Mouse (Mus musculus) adrenal gland, postnatal 36 days (tissue): ENCODE results near the gene Olfr845. TPM values are rescaled to one million over a fixed set of nuclear protein-coding genes. Genes with fewer than 3 reads are reported as not detected.

Experiments used
- DNase-seq, 2 experiments: peaks; one replicate each; pipeline ENCODE4 v3.0.0; 2021; ENCODE audit warnings: mixed read lengths in 1 of 2
- long read RNA-seq, 2 experiments: library from polyadenylated mRNA; stranded (forward); transcript quantifications; one replicate each; pipeline ENCODE4 v2.0.0; 2021; ENCODE audit warnings: borderline sequencing depth in 2 of 2
- total RNA-seq, 2 experiments: library from RNA; stranded (reverse); gene quantifications; 2 replicates each; pipeline ENCODE4 v1.2.3; 2021

Gene Olfr845
- total RNA-seq, result not detected
- long read RNA-seq, experiment 1, result 0 reads
- long read RNA-seq, experiment 2, result 0 reads

DNA sequence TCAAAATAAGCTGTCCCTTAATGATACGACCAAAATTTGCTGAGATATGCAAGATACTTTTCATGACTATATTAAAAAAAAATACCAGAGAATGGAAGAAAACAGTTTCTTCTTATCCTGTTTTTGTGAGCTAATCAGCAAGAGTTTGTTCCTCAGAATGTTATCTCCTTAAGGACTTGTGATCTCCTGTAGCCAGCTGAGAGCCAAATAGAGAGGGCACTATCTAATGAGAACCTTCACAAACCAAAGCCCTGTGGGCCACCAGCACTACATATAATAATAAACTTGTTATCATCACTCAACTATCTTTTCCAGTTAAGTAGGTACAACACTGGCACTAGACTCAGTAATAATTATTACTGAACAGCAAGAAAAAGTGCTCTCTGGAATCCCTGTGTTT, at the start of gene Olfr845:
Gene Olfr845, plus strand, starts transcription at position 301 of the 400 bp plus-strand sequence.
- no peak for DNase-seq

DNA sequence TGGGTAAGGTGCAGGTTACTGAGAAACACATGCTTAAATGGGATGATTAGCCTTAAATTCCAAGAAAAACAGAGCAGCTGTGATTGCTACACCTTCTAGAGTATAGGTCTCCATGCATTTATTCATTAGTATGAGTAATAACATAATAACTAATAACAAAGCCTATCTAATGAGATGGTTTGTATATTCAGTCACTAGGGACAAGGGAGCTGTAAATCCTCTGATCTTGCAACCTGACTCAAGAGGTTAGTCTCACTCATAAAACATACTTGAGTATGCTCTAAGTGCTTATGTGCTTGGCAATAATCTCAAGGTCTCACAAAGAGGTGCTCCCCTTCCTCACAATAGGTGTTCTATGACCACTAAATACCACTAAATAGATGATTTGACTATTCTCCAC, 20.2 kb upstream of the Olfr845 start, which contains the start of gene Olfr844:
Gene Olfr844, plus strand, starts transcription at position 301 of the 400 bp plus-strand sequence.
- DNase-seq, result no peak

DNA sequence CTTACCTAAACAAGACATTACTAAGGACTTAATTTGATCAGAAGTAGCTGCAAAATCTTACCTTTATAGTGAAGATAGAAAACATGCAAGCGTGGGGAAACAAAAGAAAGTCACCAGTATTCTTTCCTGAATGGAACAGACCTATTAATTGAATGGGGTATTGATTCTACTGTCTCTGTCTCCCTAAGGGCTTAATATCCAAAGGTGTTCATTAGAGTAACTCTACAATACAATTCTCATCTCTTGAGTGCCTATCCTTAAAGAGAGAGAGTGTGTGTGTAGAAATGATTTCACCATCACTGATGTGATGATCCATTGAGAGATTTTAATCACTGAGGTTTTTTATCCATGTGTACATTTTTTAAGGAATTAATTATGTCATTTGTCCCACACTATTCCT, 27.6 kb downstream of the Olfr845 start, which contains the start of gene Olfr846:
Gene Olfr846, minus strand, starts transcription at position 101 of the 400 bp plus-strand sequence.
- no peak for DNase-seq

DNA sequence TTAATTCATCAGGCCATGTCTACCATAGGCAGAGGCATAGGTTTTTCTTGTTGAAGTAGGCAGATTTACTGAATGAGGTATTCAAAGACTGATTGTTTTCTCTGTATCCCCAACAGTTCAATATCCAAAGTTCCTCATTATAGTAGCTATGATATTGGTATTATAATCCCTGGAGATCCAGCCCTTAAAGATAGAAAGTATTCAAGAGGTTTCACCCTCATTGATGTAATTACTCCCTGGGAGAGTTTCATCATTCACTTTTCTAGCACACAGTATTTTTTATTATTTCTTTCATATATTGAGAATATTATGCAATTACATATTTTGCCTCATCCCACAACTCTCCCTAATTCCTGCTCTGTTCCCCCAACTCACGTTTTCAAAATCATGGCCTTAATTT, 42.3 kb downstream of the Olfr845 start, which contains the start of gene Olfr847:
Gene Olfr847, minus strand, starts transcription at position 101 of the 400 bp plus-strand sequence.
- no peak for DNase-seq

Other genes with a start within 250 kb of the Olfr845 start
- not detected for gene Olfr836, start 216.1 kb upstream of the Olfr845 start, total RNA-seq
- gene Olfr837, start 200.1 kb upstream of the Olfr845 start, total RNA-seq, result not detected
- gene Olfr839-ps1, start 159.1 kb upstream of the Olfr845 start, total RNA-seq, result not detected
- not detected for gene Olfr843, start 84.5 kb upstream of the Olfr845 start, total RNA-seq
- gene Olfr844, start 20.1 kb upstream of the Olfr845 start, total RNA-seq, result not detected
- not detected for gene Olfr846, start 27.5 kb downstream of the Olfr845 start, total RNA-seq
- not detected for gene Olfr847, start 42.2 kb downstream of the Olfr845 start, total RNA-seq
- gene Olfr849, start 103.8 kb downstream of the Olfr845 start, total RNA-seq, result not detected
- gene Olfr850, start 141.8 kb downstream of the Olfr845 start, total RNA-seq, result not detected
- gene Olfr851, start 156.8 kb downstream of the Olfr845 start, total RNA-seq, result not detected
- not detected for gene Olfr853, start 204.6 kb downstream of the Olfr845 start, total RNA-seq
- gene Olfr854, start 230.9 kb downstream of the Olfr845 start, total RNA-seq, result not detected
- gene Olfr855, start 246.2 kb downstream of the Olfr845 start, total RNA-seq, result not detected